Mouse (Mus musculus): ENCODE results near the gene Gdf15. TPM values are rescaled to one million over a fixed set of nuclear protein-coding genes. Genes with fewer than 3 reads are reported as not detected.
A peak's percentile ranks its signal among the peaks of the same experiment; 100 is the strongest.

Gdf15 gene
- polyA plus RNA-seq, 1 experiment from 2014 or later = 0.10 TPM

GRCm38 (mm10) chr8:70643019-70643418, 10.8 kb upstream of the Gdf15 start:
- no peak overlapping the region for H3K4me2 ChIP-seq
- no peak for ATAC-seq (ENCODE audit: low FRiP score)
- H3K4me3 ChIP-seq (ENCODE audit: low read depth, low read length) = no peak overlapping the region
- 72% methylated on average over 3 of the region's 3 CpGs for WGBS
- no peaks in the 10 kb centered on the region for H3K27me3 ChIP-seq (ENCODE audit: control insufficient read depth, insufficient read depth, low read length)
- no peaks in the 10 kb centered on the region for H3K36me3 ChIP-seq (ENCODE audit: control insufficient read depth, insufficient read depth, low read length)
- H3K27ac ChIP-seq (ENCODE audit: low read depth, low read length) = no peak overlapping the region
- H3K9ac ChIP-seq (ENCODE audit: low read length) = no peak overlapping the region
- H3K4me1 ChIP-seq (ENCODE audit: control insufficient read depth, insufficient read depth, low read length) = peaks cover 10% of the 10 kb centered on the region
- H3K9me3 ChIP-seq (ENCODE audit: control insufficient read depth, low read length) = no peaks in the 10 kb centered on the region
- DNase-seq (ENCODE audit: low spot score, missing footprints) = no peak

DNA sequence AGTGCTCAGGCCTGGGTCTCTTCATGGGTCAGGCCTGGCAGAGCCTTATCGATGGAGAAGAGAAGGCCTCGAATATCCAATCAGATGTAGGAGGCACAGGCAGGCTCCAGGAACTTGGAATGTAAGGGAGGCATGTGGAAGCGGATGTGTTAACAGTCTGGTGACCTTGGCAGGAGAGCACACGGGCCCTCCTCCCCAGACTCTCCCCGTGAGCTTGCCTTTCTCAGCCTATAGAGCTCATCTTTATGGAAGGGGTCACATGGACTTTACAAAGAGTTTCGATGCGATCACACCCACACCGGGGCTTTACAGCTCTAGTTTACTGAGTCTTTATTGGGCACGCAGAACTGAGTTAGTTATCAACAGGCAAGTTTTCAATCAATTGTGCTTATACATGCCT, 6.5 kb upstream of the Gdf15 start:
- H3K4me2 ChIP-seq = no peak overlapping the region
- ATAC-seq (ENCODE audit: low FRiP score) (no peak), DNase-seq (ENCODE audit: low spot score, missing footprints) (no peak)
- no peaks in the 10 kb centered on the region for H3K4me1 ChIP-seq (ENCODE audit: control insufficient read depth, insufficient read depth, low read length)
- no peak overlapping the region for H3K27ac ChIP-seq (ENCODE audit: low read depth, low read length)
- WGBS = 81% methylated on average over 9 of the region's 9 CpGs
- H3K36me3 ChIP-seq (ENCODE audit: control insufficient read depth, insufficient read depth, low read length) = no peaks in the 10 kb centered on the region
- H3K27me3 ChIP-seq (ENCODE audit: control insufficient read depth, insufficient read depth, low read length) = no peaks in the 10 kb centered on the region
- no peak overlapping the region for H3K9ac ChIP-seq (ENCODE audit: low read length)
- no peak overlapping the region for H3K4me3 ChIP-seq (ENCODE audit: low read depth, low read length)
- no peaks in the 10 kb centered on the region for H3K9me3 ChIP-seq (ENCODE audit: control insufficient read depth, low read length)

GRCm38 (mm10) chr8:70636838-70637237, 4.6 kb upstream of the Gdf15 start:
- DNase-seq (ENCODE audit: low spot score, missing footprints) = no peak
- no peak overlapping the region for H3K9ac ChIP-seq (ENCODE audit: low read length)
- no peaks in the 10 kb centered on the region for H3K36me3 ChIP-seq (ENCODE audit: control insufficient read depth, insufficient read depth, low read length)
- WGBS = 54% methylated on average over 8 of the region's 8 CpGs
- H3K4me3 ChIP-seq (ENCODE audit: low read depth, low read length) = no peak overlapping the region
- H3K9me3 ChIP-seq (ENCODE audit: control insufficient read depth, low read length) = no peaks in the 10 kb centered on the region
- ATAC-seq (ENCODE audit: low FRiP score) = no peak
- H3K27me3 ChIP-seq (ENCODE audit: control insufficient read depth, insufficient read depth, low read length) = no peaks in the 10 kb centered on the region; the same call in 1 of the 2 replicates
- H3K4me2 ChIP-seq = no peak overlapping the region
- H3K27ac ChIP-seq (ENCODE audit: low read depth, low read length) = no peak overlapping the region
- no peaks in the 10 kb centered on the region for H3K4me1 ChIP-seq (ENCODE audit: control insufficient read depth, insufficient read depth, low read length)

- H3K9me3 ChIP-seq (ENCODE audit: control insufficient read depth, low read length) = no peaks in the 10 kb centered on the region
- H3K4me2 ChIP-seq = no peak overlapping the region
- H3K27me3 ChIP-seq (ENCODE audit: control insufficient read depth, insufficient read depth, low read length) = peaks cover 9% of the 10 kb centered on the region; the same call in 1 of the 2 replicates
- H3K27ac ChIP-seq (ENCODE audit: low read depth, low read length) = no peak overlapping the region
- no peak overlapping the region for H3K4me3 ChIP-seq (ENCODE audit: low read depth, low read length)
- 0 out of 2 replicates have a peak, but pooled peaks cover under 1% of the 10 kb centered on the region for H3K4me1 ChIP-seq (ENCODE audit: control insufficient read depth, insufficient read depth, low read length)
- H3K9ac ChIP-seq (ENCODE audit: low read length) = no peak overlapping the region
- no peaks in the 10 kb centered on the region for H3K36me3 ChIP-seq (ENCODE audit: control insufficient read depth, insufficient read depth, low read length)
- WGBS = 83% methylated on average over 6 of the region's 6 CpGs
- ATAC-seq (ENCODE audit: low FRiP score) (no peak), DNase-seq (ENCODE audit: low spot score, missing footprints) (no peak)
Observed at GRCm38 (mm10) chr8:70635527-70635926, 3.3 kb upstream of the Gdf15 start.

GRCm38 (mm10) chr8:70634066-70634465, 1.8 kb upstream of the Gdf15 start:
- DNase-seq (ENCODE audit: low spot score, missing footprints) (no peak), ATAC-seq (ENCODE audit: low FRiP score) (no peak)
- Histone ChIP-seq H3K27ac (ENCODE audit: low read depth, low read length) (no peak overlapping the region), H3K27me3 (ENCODE audit: control insufficient read depth, insufficient read depth, low read length) (peaks cover 10% of the 10 kb centered on the region; the same call in 1 of the 2 replicates), H3K9me3 (ENCODE audit: control insufficient read depth, low read length) (no peaks in the 10 kb centered on the region), H3K4me3 (ENCODE audit: low read depth, low read length) (no peak overlapping the region), H3K4me1 (ENCODE audit: control insufficient read depth, insufficient read depth, low read length) (peaks cover 10% of the 10 kb centered on the region; the same call in 1 of the 2 replicates), H3K4me2 (no peak overlapping the region), H3K36me3 (ENCODE audit: control insufficient read depth, insufficient read depth, low read length) (no peaks in the 10 kb centered on the region), H3K9ac (ENCODE audit: low read length) (no peak overlapping the region)
- 74% methylated on average over 6 of the region's 6 CpGs for WGBS

DNA sequence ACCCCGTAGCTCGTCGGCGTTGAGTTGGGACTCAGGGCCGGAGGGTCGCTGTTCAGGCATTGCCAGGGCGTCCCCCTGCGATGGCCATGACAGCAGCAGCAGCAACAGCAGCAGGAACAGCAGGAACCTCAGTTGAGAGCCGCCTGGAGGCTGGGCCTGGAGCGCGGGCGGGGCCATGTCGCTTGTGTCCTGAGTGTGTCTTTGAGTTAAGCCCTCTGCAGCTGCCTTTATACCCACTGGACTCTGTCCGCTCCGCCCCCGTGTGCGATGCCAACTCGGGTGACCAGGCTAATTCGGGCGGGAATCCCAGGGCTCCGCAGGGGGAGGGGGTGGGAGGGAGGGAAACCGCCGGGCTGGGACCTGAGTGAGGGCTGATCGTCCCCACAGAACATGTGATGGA, 820 bp downstream of the Gdf15 start:
- 20% methylated on average over 24 of the region's 24 CpGs for WGBS
- no peak overlapping the region for H3K4me3 ChIP-seq (ENCODE audit: low read depth, low read length)
- H3K36me3 ChIP-seq (ENCODE audit: control insufficient read depth, insufficient read depth, low read length) = no peaks in the 10 kb centered on the region
- H3K4me1 ChIP-seq (ENCODE audit: control insufficient read depth, insufficient read depth, low read length) = peaks cover 12% of the 10 kb centered on the region; the same call in 1 of the 2 replicates
- peaks cover 10% of the 10 kb centered on the region; the same call in 1 of the 2 replicates for H3K27me3 ChIP-seq (ENCODE audit: control insufficient read depth, insufficient read depth, low read length)
- H3K27ac ChIP-seq (ENCODE audit: low read depth, low read length) = no peak overlapping the region
- no peak overlapping the region for H3K9ac ChIP-seq (ENCODE audit: low read length)
- no peaks in the 10 kb centered on the region for H3K9me3 ChIP-seq (ENCODE audit: control insufficient read depth, low read length)
- no peak for DNase-seq (ENCODE audit: low spot score, missing footprints)
- H3K4me2 ChIP-seq = no peak overlapping the region
- no peak for ATAC-seq (ENCODE audit: low FRiP score)

- H3K27me3 ChIP-seq (ENCODE audit: control insufficient read depth, insufficient read depth, low read length) = peaks cover 10% of the 10 kb centered on the region; the same call in 1 of the 2 replicates
- DNase-seq (ENCODE audit: low spot score, missing footprints) (peak; percentile 92), ATAC-seq (ENCODE audit: low FRiP score) (peak; percentile 38)
- no peaks in the 10 kb centered on the region for H3K9me3 ChIP-seq (ENCODE audit: control insufficient read depth, low read length)
- H3K4me3 ChIP-seq (ENCODE audit: low read depth, low read length) = no peak overlapping the region
- H3K27ac ChIP-seq (ENCODE audit: low read depth, low read length) = no peak overlapping the region
- H3K4me2 ChIP-seq = no peak overlapping the region
- WGBS = 11% methylated on average over 22 of the region's 22 CpGs
- peaks cover 12% of the 10 kb centered on the region; the same call in 1 of the 2 replicates for H3K4me1 ChIP-seq (ENCODE audit: control insufficient read depth, insufficient read depth, low read length)
- H3K36me3 ChIP-seq (ENCODE audit: control insufficient read depth, insufficient read depth, low read length) = no peaks in the 10 kb centered on the region
- H3K9ac ChIP-seq (ENCODE audit: low read length) = no peak overlapping the region
Observed at GRCm38 (mm10) chr8:70630532-70631381, 1.5 kb downstream of the Gdf15 start.

- Histone ChIP-seq H3K4me2 (peak overlapping the region; percentile 52), H3K36me3 (ENCODE audit: control insufficient read depth, insufficient read depth, low read length) (no peaks in the 10 kb centered on the region), H3K27ac (ENCODE audit: low read depth, low read length) (no peak overlapping the region), H3K9me3 (ENCODE audit: control insufficient read depth, low read length) (no peaks in the 10 kb centered on the region), H3K27me3 (ENCODE audit: control insufficient read depth, insufficient read depth, low read length) (peaks cover 10% of the 10 kb centered on the region; the same call in 1 of the 2 replicates), H3K4me1 (ENCODE audit: control insufficient read depth, insufficient read depth, low read length) (peaks cover 12% of the 10 kb centered on the region; the same call in 1 of the 2 replicates), H3K4me3 (ENCODE audit: low read depth, low read length) (peak overlapping the region; percentile 48), H3K9ac (ENCODE audit: low read length) (peak overlapping the region; percentile 68)
- WGBS = under 1% methylated on average over 60 of the region's 60 CpGs
- ATAC-seq (ENCODE audit: low FRiP score) = peak; percentile 93
- peak; percentile 100 for DNase-seq (ENCODE audit: low spot score, missing footprints)
Observed at GRCm38 (mm10) chr8:70629574-70630531, 2.4 kb downstream of the Gdf15 start.

All from midbrain, embryonic 11.5 days (tissue).